Mouse (Mus musculus) neutrophil, adult 65 days (primary cell): ENCODE measurements around the gene Gm14548. TPM values are rescaled to one million over a fixed set of nuclear protein-coding genes. Genes with fewer than 3 reads are reported as not detected.

Experiments
- total RNA-seq: library from RNA; stranded (reverse); gene quantifications from 2 replicates; pipeline ENCODE4 v1.2.4, GENCODE M21; 2023

Gene Gm14548
- 135 and 156 TPM in 2 replicates for total RNA-seq

GRCm38 (mm10) chr7:3898036-3898590 lies at the start of gene Gm14548:
Gm14548 (minus strand) TSS chr7:3898120.

GRCm38 (mm10) chr7:3915387-3915786 lies 17.5 kb upstream of the Gm14548 start, which contains the start of gene Lilra6:
Lilra6 (minus strand) TSS chr7:3915503.

GRCm38 (mm10) chr7:3844951-3845350 lies 53.0 kb downstream of the Gm14548 start, which contains the start of gene Pira2:
Pira2 (minus strand) TSS chr7:3845051.

Other genes starting within 250 kb of the Gm14548 start
- 5.6 and 6.7 TPM in 2 replicates for gene Leng1, start 232.3 kb downstream of the Gm14548 start, total RNA-seq
- gene Tmc4, start 220.6 kb downstream of the Gm14548 start, total RNA-seq: 18.1 and 19.3 TPM in 2 replicates
- 35.7 and 48.3 TPM in 2 replicates for gene Tsen34, start 205.3 kb downstream of the Gm14548 start, total RNA-seq
- 184 and 188 TPM in 2 replicates for gene Mboat7, start 204.6 kb downstream of the Gm14548 start, total RNA-seq
- gene Rps9, start 194.1 kb downstream of the Gm14548 start, total RNA-seq: 964 and 1,181 TPM in 2 replicates
- 306 and 318 TPM in 2 replicates for gene Pirb, start 177.7 kb downstream of the Gm14548 start, total RNA-seq
- 84.0 and 90.4 TPM in 2 replicates for gene Gm15448, start 72.4 kb downstream of the Gm14548 start, total RNA-seq
- gene Pira2, start 53.1 kb downstream of the Gm14548 start, total RNA-seq: 69.3 and 76.6 TPM in 2 replicates
- 99.8 and 101 TPM in 2 replicates for gene Lilra6, start 17.4 kb upstream of the Gm14548 start, total RNA-seq
- 12.9 and 20.1 TPM in 2 replicates for gene Lair1, start 165.1 kb upstream of the Gm14548 start, total RNA-seq
- not detected in 2 replicates for gene Ttyh1, start 221.3 kb upstream of the Gm14548 start, total RNA-seq
- gene Leng8, start 238.9 kb upstream of the Gm14548 start, total RNA-seq: 286 and 437 TPM in 2 replicates